Mouse (Mus musculus) hindbrain, embryonic 15.5 days (tissue): ENCODE results near the gene Has3. TPM values are rescaled to one million over a fixed set of nuclear protein-coding genes. Genes with fewer than 3 reads are reported as not detected.

Source experiments
- ATAC-seq: fragments of 200-750 bp; cut with Nextera tagmentation; 2 replicates; pipeline ENCODE4 v1.8.0; 2017; ENCODE audit warnings: low read depth, moderate number of reproducible peaks, moderate TSS enrichment; ENCODE audit not compliant: low FRiP score
- H3K27ac ChIP-seq: fragments of 300-500 bp; sonication (generic); replicated peaks from 2 replicates; pipeline ENCODE4 v1.5.1; 2015; ENCODE audit warnings: mild to moderate bottlenecking, inconsistent platforms
- H3K27me3 ChIP-seq: fragments of 300-500 bp; sonication (generic); 2 replicates; pipeline ENCODE4 v1.6.1; 2015; ENCODE audit warnings: control low read depth, inconsistent platforms
- H3K36me3 ChIP-seq: fragments of 300-500 bp; sonication (generic); 2 replicates; pipeline ENCODE4 v1.6.1; 2015; ENCODE audit warnings: control low read depth, inconsistent platforms
- H3K4me1 ChIP-seq: fragments of 300-500 bp; sonication (generic); replicated peaks from 2 replicates; pipeline ENCODE4 v1.6.1; 2015; ENCODE audit warnings: control low read depth, inconsistent platforms
- H3K4me2 ChIP-seq: fragments of 300-500 bp; sonication (generic); 2 replicates; pipeline ENCODE4 v1.6.1; 2015; ENCODE audit warnings: moderate library complexity, mild to moderate bottlenecking, inconsistent platforms
- H3K4me3 ChIP-seq: fragments of 300-500 bp; sonication (generic); 2 replicates; pipeline ENCODE4 v1.5.1; 2015; ENCODE audit warnings: mild to moderate bottlenecking, inconsistent platforms
- H3K9ac ChIP-seq: fragments of 300-500 bp; sonication (generic); 2 replicates; pipeline ENCODE4 v1.6.1; 2015; ENCODE audit warnings: inconsistent platforms
- H3K9me3 ChIP-seq: fragments of 300-500 bp; sonication (generic); 2 replicates; pipeline ENCODE4 v1.6.1; 2016; ENCODE audit warnings: control low read depth, inconsistent platforms
- WGBS: fragments of 180-500 bp; shearing (Covaris S2); methylation state at CpG from one replicate; pipeline ENCODE4 v1.1.7; 2015; 5-methylcytosine and 5-hydroxymethylcytosine counted together
- polyA plus RNA-seq: library from polyadenylated mRNA; unstranded; fragments of >200 nt; fragmentation: Nextera tagmentation; extraction: Ambion mirVana; gene quantifications from 2 replicates; pipeline ENCODE4 v1.2.1, GENCODE M21; 2015

The Has3 gene
- polyA plus RNA-seq, 1 experiment from 2014 or later, result 0.92 TPM

- H3K9me3 ChIP-seq, result no peaks in the 10 kb centered on the region
- H3K4me2 ChIP-seq, result peak overlapping the region; percentile 89
- peak overlapping the region; percentile 99 for H3K4me3 ChIP-seq
- no peaks in the 10 kb centered on the region for H3K27me3 ChIP-seq
- peaks cover 31% of the 10 kb centered on the region for H3K4me1 ChIP-seq
- H3K27ac ChIP-seq, result peak overlapping the region; percentile 95
- H3K9ac ChIP-seq, result peak overlapping the region; percentile 94
- ATAC-seq, result 0 out of 2 replicates have a peak, but pooled peaks have one; percentile 23
- 0 out of 2 replicates have a peak, but pooled peaks cover 5% of the 10 kb centered on the region for H3K36me3 ChIP-seq
- WGBS, result under 1% methylated on average over 15 of the region's 15 CpGs
Observed at GRCm38 (mm10) chr8:106892210-106892805, 22.3 kb downstream of the Has3 start.

GRCm38 (mm10) chr8:106892806-106893451, 22.9 kb downstream of the Has3 start:
- H3K4me3 ChIP-seq, result peak overlapping the region; percentile 99
- peaks cover 25% of the 10 kb centered on the region for H3K4me1 ChIP-seq
- H3K36me3 ChIP-seq, result peaks cover 11% of the 10 kb centered on the region; the same call in 1 of the 2 replicates
- H3K9me3 ChIP-seq, result no peaks in the 10 kb centered on the region
- H3K9ac ChIP-seq, result peak overlapping the region; percentile 94
- peak overlapping the region; percentile 89 for H3K4me2 ChIP-seq
- H3K27ac ChIP-seq, result peak overlapping the region; percentile 95
- peak; percentile 80 for ATAC-seq
- H3K27me3 ChIP-seq, result no peaks in the 10 kb centered on the region
- under 1% methylated on average over 46 of the region's 57 CpGs for WGBS

GRCm38 (mm10) chr8:106893481-106894156, 23.6 kb downstream of the Has3 start, which contains the start of gene Utp4:
Gene Utp4 (plus strand): TSS chr8:106893636.
- peak within 1 kb of the TSS; percentile 89 for H3K4me2 ChIP-seq
- H3K36me3 ChIP-seq, result peaks cover 18% of the 10 kb centered on the region
- WGBS, result under 1% methylated on average over 60 of the region's 63 CpGs
- peak within 1 kb of the TSS; percentile 94 for H3K9ac ChIP-seq
- peak within 1 kb of the TSS; percentile 99 for H3K4me3 ChIP-seq
- no peaks in the 10 kb centered on the region for H3K27me3 ChIP-seq
- peak; percentile 95 for ATAC-seq
- peaks cover 21% of the 10 kb centered on the region for H3K4me1 ChIP-seq
- peak within 1 kb of the TSS; percentile 95 for H3K27ac ChIP-seq
- no peaks in the 10 kb centered on the region for H3K9me3 ChIP-seq

- Histone ChIP-seq H3K4me1 (peaks cover 6% of the 10 kb centered on the region), H3K4me3 (no peak overlapping the region), H3K4me2 (no peak overlapping the region), H3K36me3 (peaks cover 61% of the 10 kb centered on the region), H3K9me3 (no peaks in the 10 kb centered on the region), H3K27me3 (no peaks in the 10 kb centered on the region), H3K9ac (no peak overlapping the region), H3K27ac (no peak overlapping the region)
- no peak for ATAC-seq
- 93% methylated on average over 5 of the region's 5 CpGs for WGBS
Observed at GRCm38 (mm10) chr8:106899473-106899872, 29.4 kb downstream of the Has3 start.

- H3K4me3 ChIP-seq, result no peak overlapping the region
- 92% methylated on average over 17 of the region's 17 CpGs for WGBS
- H3K36me3 ChIP-seq, result peaks cover 59% of the 10 kb centered on the region
- H3K9me3 ChIP-seq, result no peaks in the 10 kb centered on the region
- H3K4me2 ChIP-seq, result no peak overlapping the region
- no peaks in the 10 kb centered on the region for H3K4me1 ChIP-seq
- no peak for ATAC-seq
- no peak overlapping the region for H3K9ac ChIP-seq
- no peaks in the 10 kb centered on the region for H3K27me3 ChIP-seq
- no peak overlapping the region for H3K27ac ChIP-seq
Observed at GRCm38 (mm10) chr8:106905727-106906480, 35.9 kb downstream of the Has3 start.

GRCm38 (mm10) chr8:106906635-106907034, 36.6 kb downstream of the Has3 start:
- H3K27me3 ChIP-seq, result no peaks in the 10 kb centered on the region
- H3K9ac ChIP-seq, result no peak overlapping the region
- WGBS, result 98% methylated on average over 6 of the region's 6 CpGs
- ATAC-seq, result no peak
- no peak overlapping the region for H3K27ac ChIP-seq
- no peak overlapping the region for H3K4me3 ChIP-seq
- H3K36me3 ChIP-seq, result peaks cover 52% of the 10 kb centered on the region
- H3K4me1 ChIP-seq, result no peaks in the 10 kb centered on the region
- no peaks in the 10 kb centered on the region for H3K9me3 ChIP-seq
- no peak overlapping the region for H3K4me2 ChIP-seq

GRCm38 (mm10) chr8:106907450-106907849, 37.4 kb downstream of the Has3 start:
- Histone ChIP-seq H3K4me2 (no peak overlapping the region), H3K27ac (no peak overlapping the region), H3K36me3 (peaks cover 49% of the 10 kb centered on the region), H3K27me3 (no peaks in the 10 kb centered on the region), H3K9ac (no peak overlapping the region), H3K4me1 (no peaks in the 10 kb centered on the region), H3K4me3 (no peak overlapping the region), H3K9me3 (no peaks in the 10 kb centered on the region)
- ATAC-seq, result no peak
- WGBS, result 95% methylated on average over 6 of the region's 6 CpGs

GRCm38 (mm10) chr8:106908291-106908690, 38.2 kb downstream of the Has3 start:
- no peak overlapping the region for H3K4me2 ChIP-seq
- no peak overlapping the region for H3K4me3 ChIP-seq
- H3K4me1 ChIP-seq, result no peaks in the 10 kb centered on the region
- WGBS, result 84% methylated on average over 7 of the region's 7 CpGs
- ATAC-seq, result no peak
- H3K36me3 ChIP-seq, result peaks cover 50% of the 10 kb centered on the region
- no peak overlapping the region for H3K9ac ChIP-seq
- no peak overlapping the region for H3K27ac ChIP-seq
- no peaks in the 10 kb centered on the region for H3K9me3 ChIP-seq
- H3K27me3 ChIP-seq, result no peaks in the 10 kb centered on the region

GRCm38 (mm10) chr8:106913631-106914030, 43.6 kb downstream of the Has3 start:
- H3K4me3 ChIP-seq, result no peak overlapping the region
- H3K4me1 ChIP-seq, result no peaks in the 10 kb centered on the region
- no peaks in the 10 kb centered on the region for H3K9me3 ChIP-seq
- peaks cover 63% of the 10 kb centered on the region for H3K36me3 ChIP-seq
- no peak overlapping the region for H3K4me2 ChIP-seq
- no peaks in the 10 kb centered on the region for H3K27me3 ChIP-seq
- H3K9ac ChIP-seq, result no peak overlapping the region
- H3K27ac ChIP-seq, result no peak overlapping the region
- WGBS, result 96% methylated on average over 10 of the region's 10 CpGs
- no peak for ATAC-seq

- no peak overlapping the region for H3K27ac ChIP-seq
- H3K9ac ChIP-seq, result no peak overlapping the region
- H3K9me3 ChIP-seq, result no peaks in the 10 kb centered on the region
- H3K36me3 ChIP-seq, result peaks cover 69% of the 10 kb centered on the region
- H3K4me2 ChIP-seq, result no peak overlapping the region
- H3K27me3 ChIP-seq, result no peaks in the 10 kb centered on the region
- H3K4me1 ChIP-seq, result no peaks in the 10 kb centered on the region
- no peak overlapping the region for H3K4me3 ChIP-seq
- no peak; the same call in 1 of the 2 replicates for ATAC-seq
- 89% methylated on average over 8 of the region's 8 CpGs for WGBS
Observed at GRCm38 (mm10) chr8:106919721-106920394, 49.8 kb downstream of the Has3 start.

GRCm38 (mm10) chr8:106920395-106920741, 50.3 kb downstream of the Has3 start:
- no peaks in the 10 kb centered on the region for H3K9me3 ChIP-seq
- H3K4me3 ChIP-seq, result no peak overlapping the region
- H3K4me2 ChIP-seq, result no peak overlapping the region
- peaks cover 64% of the 10 kb centered on the region for H3K36me3 ChIP-seq
- H3K27me3 ChIP-seq, result no peaks in the 10 kb centered on the region
- 97% methylated on average over 5 of the region's 5 CpGs for WGBS
- H3K9ac ChIP-seq, result no peak overlapping the region
- no peaks in the 10 kb centered on the region for H3K4me1 ChIP-seq
- ATAC-seq, result no peak
- H3K27ac ChIP-seq, result no peak overlapping the region
